Mouse (Mus musculus): ENCODE results near the gene Hkdc1.

The Hkdc1 gene

GRCm38 (mm10) chr10:62380936-62381335 is 41.4 kb downstream of the Hkdc1 start:
- DNase-seq (ENCODE audit: low read depth, low spot score), result peak; percentile 6

- no peak for DNase-seq (ENCODE audit: low read depth, low spot score)
These were observed 42.5 kb downstream of the Hkdc1 start, which contains the start of gene Hk1 for GRCm38 (mm10) chr10:62379808-62380207. Hk1 (minus strand) TSS chr10:62379908.

GRCm38 (mm10) chr10:62358827-62359226 is 63.5 kb downstream of the Hkdc1 start:
- no peak for DNase-seq (ENCODE audit: low read depth, low spot score)

- DNase-seq (ENCODE audit: low read depth, low spot score), result no peak
These were observed 66.1 kb downstream of the Hkdc1 start for GRCm38 (mm10) chr10:62356105-62356730.

- DNase-seq (ENCODE audit: low read depth, low spot score), result no peak
These were observed 77.1 kb downstream of the Hkdc1 start for GRCm38 (mm10) chr10:62345147-62345546.

- no peak for DNase-seq (ENCODE audit: low read depth, low spot score)
These were observed 78.1 kb downstream of the Hkdc1 start for GRCm38 (mm10) chr10:62344004-62344752.

GRCm38 (mm10) chr10:62342512-62342911 is 79.8 kb downstream of the Hkdc1 start:
- DNase-seq (ENCODE audit: low read depth, low spot score), result no peak

GRCm38 (mm10) chr10:62341956-62342355 is 80.3 kb downstream of the Hkdc1 start:
- DNase-seq (ENCODE audit: low read depth, low spot score), result no peak

- DNase-seq (ENCODE audit: low read depth, low spot score), result no peak
These were observed 81.3 kb downstream of the Hkdc1 start for GRCm38 (mm10) chr10:62340991-62341390.

GRCm38 (mm10) chr10:62340095-62340731 is 82.1 kb downstream of the Hkdc1 start:
- DNase-seq (ENCODE audit: low read depth, low spot score), result peak; percentile 89

- no peak for DNase-seq (ENCODE audit: low read depth, low spot score)
These were observed 82.8 kb downstream of the Hkdc1 start for GRCm38 (mm10) chr10:62339211-62340094.

- DNase-seq (ENCODE audit: low read depth, low spot score), result no peak
These were observed 83.7 kb downstream of the Hkdc1 start for GRCm38 (mm10) chr10:62338626-62339025.

GRCm38 (mm10) chr10:62338176-62338575 is 84.1 kb downstream of the Hkdc1 start:
- DNase-seq (ENCODE audit: low read depth, low spot score), result no peak

- DNase-seq (ENCODE audit: low read depth, low spot score), result no peak
These were observed 85.4 kb downstream of the Hkdc1 start for GRCm38 (mm10) chr10:62336601-62337578.

GRCm38 (mm10) chr10:62335423-62335776 is 86.9 kb downstream of the Hkdc1 start:
- DNase-seq (ENCODE audit: low read depth, low spot score), result no peak

GRCm38 (mm10) chr10:62334686-62335422 is 87.4 kb downstream of the Hkdc1 start:
- DNase-seq (ENCODE audit: low read depth, low spot score), result no peak

- DNase-seq (ENCODE audit: low read depth, low spot score), result no peak
These were observed 89.0 kb downstream of the Hkdc1 start for GRCm38 (mm10) chr10:62333269-62333668.
